Mouse (Mus musculus) adrenal gland, postnatal 0 days (tissue): ENCODE data around the gene Sphkap. TPM values are rescaled to one million over a fixed set of nuclear protein-coding genes. Genes with fewer than 3 reads are reported as not detected.

Experiments
- polyA plus RNA-seq: library from polyadenylated mRNA; unstranded; fragments of >200 nt; fragmentation: Nextera tagmentation; extraction: Ambion mirVana; gene quantifications from 2 replicates; pipeline ENCODE4 v1.2.1, GENCODE M21; 2015

Gene Sphkap
- 0.41 and 0.44 TPM in 2 replicates for polyA plus RNA-seq

GRCm38 (mm10) chr1:83408021-83408464 lies at the start of gene Sphkap:
TSS of gene Sphkap (minus strand) at chr1:83408200.

Other genes starting within 250 kb of the Sphkap start
- 0.11 TPM in 1 of 2 replicates, not detected in the other for gene Daw1, start 248.4 kb downstream of the Sphkap start, polyA plus RNA-seq